Mouse (Mus musculus) stomach, postnatal 0 days (tissue): Measurements from ENCODE around the gene Dab1.

Source experiments
- CTCF ChIP-seq: IDR thresholded peaks from 2 replicates; pipeline ENCODE4 v1.5.1; 2016; ENCODE audit warnings: antibody characterized with exemption, low read depth, mild to moderate bottlenecking, moderate library complexity
- EP300 ChIP-seq: optimal IDR thresholded peaks from 2 replicates; pipeline ENCODE3; 2016; ENCODE audit warnings: antibody characterized with exemption

DNA sequence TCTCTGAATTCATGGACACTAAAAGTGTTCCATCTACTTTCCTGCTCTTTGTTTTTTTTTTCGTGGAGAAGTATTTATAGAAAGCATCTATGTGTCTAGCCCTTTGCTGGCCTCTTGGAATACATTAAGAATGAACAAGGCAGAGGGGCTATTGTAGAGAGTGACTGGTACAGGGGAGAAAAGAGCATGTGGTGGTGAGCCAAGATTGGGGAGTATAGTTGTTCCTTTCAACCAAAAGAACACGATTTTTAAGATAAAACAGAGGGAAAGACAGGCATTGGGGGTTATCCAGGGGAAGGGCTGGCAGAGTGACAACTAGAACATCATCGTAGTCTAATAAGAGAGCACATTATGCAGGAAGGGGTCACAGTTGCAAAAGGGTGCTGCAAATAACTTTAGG, 713.2 kb downstream of the Dab1 start:
- no peak for TF ChIP-seq CTCF
- TF ChIP-seq EP300 = no peak
